ENCODE assay signal across 14 mouse cellular contexts in the genomic region with DNA sequence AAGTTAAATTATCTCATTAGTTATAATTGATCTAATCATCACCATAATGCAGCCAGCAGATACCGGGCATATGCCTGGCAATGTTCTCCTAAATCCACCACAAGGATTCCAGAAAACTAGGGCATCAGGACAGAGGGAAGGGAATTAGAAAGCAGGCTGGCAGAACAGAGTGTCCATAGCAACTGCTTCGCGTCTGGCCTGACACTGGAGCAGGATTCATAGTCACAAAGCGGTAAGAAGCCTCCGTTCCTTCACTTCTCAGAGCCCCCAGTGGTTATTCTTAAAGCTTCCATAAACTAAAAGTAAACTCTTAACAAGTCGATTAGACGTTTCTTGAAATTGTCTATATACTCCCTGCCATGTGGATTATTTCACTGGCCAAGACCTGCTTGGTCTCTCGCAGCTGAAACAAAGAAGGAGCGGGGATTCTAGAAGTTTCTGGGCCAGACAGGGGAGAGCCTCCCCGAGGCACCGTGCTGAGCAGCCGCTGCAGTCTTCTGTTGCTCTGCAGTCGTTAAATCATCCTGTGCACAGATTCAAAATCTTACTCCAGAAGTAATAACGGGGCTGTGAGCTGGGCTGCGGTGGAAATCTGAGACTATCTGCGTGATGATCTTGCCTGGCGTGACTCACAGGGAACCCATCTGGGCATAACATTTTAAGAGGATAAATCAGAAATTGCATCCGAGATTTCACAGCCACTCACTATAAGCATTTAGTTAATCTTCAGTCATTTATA.
A peak's percentile ranks its signal among the peaks of the same experiment; 100 is the strongest.
DNase-seq lines count a peak whose midpoint lies in the region; ATAC-seq lines count a peak whose summit lies in the region.
"Had no signal": no experiment of that assay in that cellular context is flagged by ENCODE, and none has a peak within 500 bp of the region (broad histone marks: within the 10 kb centered on the region; RNA-seq: fewer than 3 reads in every experiment).

No protein-coding gene starts in this region.

- H3K27me3 ChIP-seq in forebrain, embryonic 16.5 days (replicated peaks; ENCODE audit: control insufficient read depth, insufficient read depth, low read length): no peaks in the 10 kb centered on the region
- H3K27me3 ChIP-seq in forebrain, embryonic 11.5 days (ENCODE audit: control insufficient read depth, insufficient read depth, low read length): no peaks in the 10 kb centered on the region
- H3K27me3 ChIP-seq: hindbrain, embryonic 15.5 days had no signal

- no peak for DNase-seq in forebrain, embryonic 11.5 days (ENCODE audit: low spot score)
- peak; percentile 11 for DNase-seq in layer of hippocampus, adult 9-11 months
- DNase-seq in layer of hippocampus, postnatal 10 days (ENCODE audit: low spot score in 2 of 2): no peak
- DNase-seq in brain, adult 2 months (ENCODE audit: low read depth, low spot score): peak; percentile 58
- DNase-seq in retina, postnatal 7 days (ENCODE audit: low read depth, low spot score): peak; percentile 20
- DNase-seq: adrenal gland, adult 8-10 months; kidney, postnatal 25 days; lung, adult 18-20 months had no signal

- no peak overlapping the region for H3K4me3 ChIP-seq in forebrain, embryonic 16.5 days (replicated peaks; ENCODE audit: low read length)
- no peak overlapping the region for H3K4me3 ChIP-seq in forebrain, embryonic 11.5 days (ENCODE audit: low read depth, low read length)
- H3K4me3 ChIP-seq: hindbrain, embryonic 15.5 days; midbrain, embryonic 12.5 days had no signal

- no peak overlapping the region for H3K27ac ChIP-seq in forebrain, embryonic 16.5 days (ENCODE audit: low read length)
- H3K27ac ChIP-seq in forebrain, embryonic 11.5 days (ENCODE audit: low read depth, low read length): no peak overlapping the region
- H3K27ac ChIP-seq: hindbrain, embryonic 15.5 days; midbrain, embryonic 12.5 days had no signal

- 67% methylated on average over 18 of the region's 18 CpGs for WGBS in forebrain, embryonic 16.5 days
- 86% methylated on average over 18 of the region's 18 CpGs for WGBS in forebrain, embryonic 11.5 days

- H3K4me2 ChIP-seq in forebrain, embryonic 16.5 days (ENCODE audit: low read length): no peak overlapping the region
- H3K4me2 ChIP-seq in forebrain, embryonic 11.5 days (ENCODE audit: low read depth, low read length, severe bottlenecking): no peak overlapping the region
- H3K4me2 ChIP-seq: hindbrain, embryonic 15.5 days; midbrain, embryonic 12.5 days had no signal

- peak; percentile 23; the same call in 1 of the 2 replicates for ATAC-seq in forebrain, embryonic 16.5 days
- no peak for ATAC-seq in forebrain, embryonic 11.5 days (replicated peaks; ENCODE audit: low FRiP score)
- ATAC-seq in megakaryocyte progenitor cell, adult 5-6 weeks (replicated peaks; ENCODE audit: poor library complexity): no peak
- ATAC-seq in cerebellum, adult (ENCODE audit: insufficient number of reproducible peaks, low FRiP score, low TSS enrichment): no peak
- ATAC-seq: forebrain, embryonic 14.5 days had no signal

- H3K9ac ChIP-seq in forebrain, embryonic 16.5 days (replicated peaks; ENCODE audit: low read depth, low read length): no peak overlapping the region
- no peak overlapping the region for H3K9ac ChIP-seq in forebrain, embryonic 11.5 days (ENCODE audit: low read length)
- H3K9ac ChIP-seq: hindbrain, embryonic 15.5 days; midbrain, embryonic 12.5 days had no signal

- no peaks in the 10 kb centered on the region for H3K9me3 ChIP-seq in forebrain, embryonic 16.5 days (ENCODE audit: control insufficient read depth, low read length)
- H3K9me3 ChIP-seq in forebrain, embryonic 11.5 days (ENCODE audit: control insufficient read depth, low read length): no peaks in the 10 kb centered on the region
- H3K9me3 ChIP-seq: hindbrain, embryonic 15.5 days; midbrain, embryonic 12.5 days had no signal

- H3K36me3 ChIP-seq in forebrain, embryonic 16.5 days (ENCODE audit: control insufficient read depth, insufficient read depth): no peaks in the 10 kb centered on the region
- no peaks in the 10 kb centered on the region for H3K36me3 ChIP-seq in forebrain, embryonic 11.5 days (ENCODE audit: control insufficient read depth, insufficient read depth, low read length)
- H3K36me3 ChIP-seq: hindbrain, embryonic 15.5 days; midbrain, embryonic 12.5 days had no signal

- H3K4me1 ChIP-seq in forebrain, embryonic 16.5 days (replicated peaks; ENCODE audit: control insufficient read depth, insufficient read depth, low read length): peaks cover 3% of the 10 kb centered on the region; the same call in 1 of the 2 replicates
- H3K4me1 ChIP-seq in forebrain, embryonic 11.5 days (replicated peaks; ENCODE audit: control insufficient read depth, insufficient read depth, low read length): no peaks in the 10 kb centered on the region

Comparison
In these comparisons a context has a peak if more than half of its experiments do, and no peak if none do; other contexts are left out.
1. DNase-seq: peak in layer of hippocampus, adult 9-11 months (single experiment), brain, adult 2 months (single experiment) and retina, postnatal 7 days (single experiment); none in forebrain, embryonic 11.5 days (single experiment) and layer of hippocampus, postnatal 10 days (0 of 2).